Mouse (Mus musculus) mesoderm, embryonic 11.5 days (tissue): ENCODE measurements around the gene Gngt2.
"Not testable (repeated sequence)": the region's sequence is repeated elsewhere in the genome, so short reads cannot be mapped to it uniquely, and the experiment has no call there.

Experiments
- DNase-seq: peaks from one replicate; pipeline ENCODE4 v3.0.0-alpha.2; 2012; ENCODE audit warnings: low read depth, low spot score

Gngt2 gene

GRCm38 (mm10) chr11:95840694-95841497 lies 3.9 kb downstream of the Gngt2 start:
- no peak for DNase-seq

DNA sequence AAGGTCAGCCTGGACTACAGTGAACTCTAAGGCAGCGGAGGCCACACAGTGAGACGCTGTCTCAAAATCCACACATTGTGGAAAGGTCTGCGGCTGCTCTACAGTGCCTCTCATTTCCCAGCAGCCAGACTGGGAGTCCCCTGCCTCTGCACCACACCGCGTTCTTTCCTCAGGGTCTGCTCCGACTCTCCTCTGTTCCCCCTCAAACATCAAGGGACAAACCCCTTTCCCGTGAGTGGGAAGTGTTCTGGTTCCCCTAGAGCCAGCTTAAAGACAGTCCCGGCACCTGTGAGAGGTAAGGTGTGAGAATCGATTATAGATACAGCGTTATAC lies 4.4 kb downstream of the Gngt2 start:
- no peak for DNase-seq

DNA sequence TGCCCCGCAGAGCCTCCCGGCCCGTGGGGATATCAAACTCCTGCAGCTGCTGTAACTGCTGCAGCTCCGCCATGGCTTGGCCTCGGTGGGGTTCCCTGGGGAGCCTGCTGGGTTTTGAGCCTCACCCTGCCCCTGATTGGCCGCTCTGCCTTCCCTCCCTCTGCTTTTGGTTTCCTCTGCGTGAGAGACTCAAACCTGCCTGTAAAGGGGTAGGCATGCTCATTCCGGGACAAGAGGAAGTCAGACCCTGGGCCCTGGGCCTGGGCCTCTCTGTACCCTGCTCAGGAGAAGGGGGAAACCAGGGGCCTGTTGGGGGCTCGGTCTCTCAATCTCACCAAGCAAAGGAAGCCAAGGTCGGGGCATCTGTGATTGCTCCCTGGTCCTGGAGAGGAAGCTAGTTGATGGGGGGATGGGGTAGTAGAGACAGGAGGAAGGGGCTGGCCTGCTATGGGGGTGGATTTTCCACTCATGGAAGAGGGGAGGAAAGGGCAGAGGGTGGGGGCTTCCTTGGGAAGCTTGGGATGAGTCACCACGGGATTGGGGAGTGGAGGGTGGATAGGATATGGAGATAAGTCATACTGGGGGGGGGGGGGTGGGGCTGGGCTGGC lies 5.2 kb downstream of the Gngt2 start, which contains the start of gene Abi3:
TSS of gene Abi3 (minus strand) at position 403 of the 608 bp plus-strand sequence.
- DNase-seq = no peak

GRCm38 (mm10) chr11:95842953-95843352 lies 5.9 kb downstream of the Gngt2 start:
- no peak for DNase-seq

DNA sequence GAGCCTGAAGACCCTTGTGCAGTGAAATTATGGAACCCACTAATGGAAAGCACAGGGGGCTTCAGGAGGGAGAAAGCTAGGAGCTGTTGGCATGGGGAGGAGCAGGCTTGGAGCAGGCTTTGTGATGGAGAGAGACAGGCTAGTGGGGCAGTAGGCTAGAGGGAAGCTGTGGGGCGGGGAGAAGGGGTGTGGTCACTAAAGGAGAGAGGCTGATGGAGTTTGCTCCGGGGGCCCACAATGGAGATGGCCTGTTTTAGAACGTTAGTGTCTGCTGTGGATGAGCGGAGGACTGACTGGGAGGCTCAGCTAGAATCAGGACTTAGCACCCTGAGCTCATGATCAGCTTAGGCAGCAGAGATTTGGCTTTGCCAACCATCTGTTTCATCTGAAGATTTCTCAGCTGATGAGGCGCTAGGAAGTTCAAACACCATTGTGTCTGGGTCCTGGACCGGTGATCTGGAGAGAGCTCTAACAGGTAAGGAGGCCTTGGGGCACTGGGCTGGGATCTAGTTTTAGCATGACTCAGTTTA lies 6.5 kb downstream of the Gngt2 start:
- no peak for DNase-seq

DNA sequence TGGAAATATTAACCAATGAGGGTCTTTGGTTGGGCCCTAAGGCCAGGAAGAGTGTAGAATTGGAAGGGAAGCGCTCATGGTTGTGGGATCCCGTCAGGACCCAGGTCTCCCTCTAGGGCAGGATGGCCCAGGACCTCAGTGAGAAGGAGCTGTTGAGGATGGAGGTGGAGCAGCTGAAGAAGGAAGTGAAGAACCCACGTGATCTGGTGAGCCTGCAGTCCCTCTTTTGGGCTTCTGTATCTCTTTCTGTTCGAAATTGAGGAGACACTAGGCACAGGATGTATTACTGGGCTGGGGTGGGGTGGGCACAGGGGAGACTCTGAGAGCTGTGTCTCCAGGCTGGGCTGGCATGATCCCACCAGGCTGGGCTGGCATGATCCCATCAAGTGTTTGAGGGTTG lies 7.9 kb downstream of the Gngt2 start:
- DNase-seq = no peak

- DNase-seq = no peak
Measured at GRCm38 (mm10) chr11:95850898-95851297, 13.9 kb downstream of the Gngt2 start.

GRCm38 (mm10) chr11:95853684-95854083 lies 16.7 kb downstream of the Gngt2 start:
- DNase-seq = peak; percentile 48

DNA sequence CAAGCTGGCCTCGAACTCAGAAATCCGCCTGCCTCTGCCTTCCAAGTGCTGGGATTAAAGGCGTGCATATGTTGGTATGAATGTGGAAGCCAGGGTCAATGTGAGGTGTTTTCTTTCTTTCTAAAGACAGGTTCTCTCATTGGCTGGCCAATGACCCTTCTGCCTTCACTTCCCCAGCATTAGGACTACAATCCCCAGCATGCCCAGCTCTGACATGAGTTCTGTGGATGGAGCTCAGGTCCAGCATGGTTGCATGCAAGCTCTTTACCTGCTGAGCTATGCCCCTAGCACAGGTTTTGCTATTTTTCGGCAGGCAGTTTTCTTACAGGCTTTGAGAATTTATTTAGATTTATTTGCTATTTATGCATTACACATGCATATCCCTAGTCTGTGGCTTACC lies 20.3 kb downstream of the Gngt2 start:
- DNase-seq = no peak

- DNase-seq = peak; percentile 32
Measured at GRCm38 (mm10) chr11:95857716-95858527, 20.9 kb downstream of the Gngt2 start.

- DNase-seq = peak; percentile 98
Measured at GRCm38 (mm10) chr11:95858528-95859467, 21.8 kb downstream of the Gngt2 start.

DNA sequence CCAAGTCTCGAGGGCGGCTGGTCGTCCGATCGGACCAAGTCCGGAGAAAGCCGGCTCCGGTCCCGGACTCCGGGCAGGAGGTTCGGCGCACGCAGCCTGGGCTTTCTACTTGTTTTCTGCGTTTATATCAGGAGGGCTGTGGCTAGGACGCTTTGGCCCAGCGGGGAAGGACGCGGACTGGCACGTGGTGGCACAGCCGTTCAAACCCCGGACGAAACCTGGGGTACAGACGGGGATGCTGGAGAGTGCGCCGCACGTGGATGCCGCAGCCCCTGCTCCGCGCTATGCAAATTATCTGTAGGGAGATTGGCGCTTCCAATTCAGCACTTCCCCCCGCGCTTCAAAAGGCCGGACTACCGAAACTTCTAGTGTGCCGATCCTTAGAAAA lies 22.4 kb downstream of the Gngt2 start:
- peak; percentile 84 for DNase-seq

GRCm38 (mm10) chr11:95860071-95860490 lies 23.1 kb downstream of the Gngt2 start:
- DNase-seq = peak; percentile 43

DNA sequence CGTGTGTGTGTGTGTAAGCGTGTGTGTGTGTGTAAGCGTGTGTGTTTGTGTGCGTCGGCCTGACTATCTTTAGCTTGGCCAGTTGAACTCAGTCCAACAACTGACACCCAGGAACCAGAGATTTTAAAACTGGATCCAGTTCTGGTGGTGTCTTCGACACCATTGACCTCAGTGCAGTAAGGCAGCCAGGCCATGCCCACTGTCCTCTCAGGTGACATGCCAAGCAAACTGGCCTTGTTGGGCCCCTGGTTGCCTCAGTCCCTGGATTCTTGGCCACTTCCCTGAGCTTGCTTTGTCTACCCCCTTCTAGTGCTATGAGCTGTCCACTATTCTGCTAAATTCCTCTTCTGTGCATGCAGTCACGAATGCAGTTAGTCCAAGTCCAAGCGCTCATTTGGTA lies 24.4 kb downstream of the Gngt2 start:
- DNase-seq = no peak

- no peak for DNase-seq
Measured at GRCm38 (mm10) chr11:95869442-95869841, 32.4 kb downstream of the Gngt2 start.

DNA sequence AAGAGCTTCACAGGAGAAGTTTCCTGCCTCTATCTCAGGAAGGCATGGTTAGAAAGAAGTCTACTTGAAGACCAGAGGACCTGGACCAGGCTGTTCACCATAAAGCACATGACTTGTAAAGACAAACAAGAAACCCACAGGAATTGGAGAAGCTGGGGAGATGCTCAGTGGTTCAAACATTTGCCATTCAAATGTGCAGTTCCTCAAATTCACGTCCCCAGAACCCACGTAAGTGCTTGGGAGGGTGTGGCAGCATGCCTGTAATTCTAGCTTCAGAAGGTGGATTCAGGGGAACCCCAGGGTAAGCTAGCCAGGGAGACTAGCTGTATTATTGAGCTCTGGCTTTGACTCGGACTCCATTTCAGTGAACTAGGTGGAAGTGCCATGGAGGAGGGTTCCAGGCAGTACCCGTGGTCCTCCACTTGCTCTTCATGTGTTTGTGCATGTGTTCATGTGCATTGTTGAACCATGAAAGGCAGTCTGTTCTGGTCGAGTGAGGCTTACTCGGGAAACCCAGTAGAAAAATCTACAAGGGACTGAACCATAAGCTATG lies 33.0 kb downstream of the Gngt2 start:
- no peak for DNase-seq

GRCm38 (mm10) chr11:95875804-95876203 lies 38.8 kb downstream of the Gngt2 start:
- no peak for DNase-seq

DNA sequence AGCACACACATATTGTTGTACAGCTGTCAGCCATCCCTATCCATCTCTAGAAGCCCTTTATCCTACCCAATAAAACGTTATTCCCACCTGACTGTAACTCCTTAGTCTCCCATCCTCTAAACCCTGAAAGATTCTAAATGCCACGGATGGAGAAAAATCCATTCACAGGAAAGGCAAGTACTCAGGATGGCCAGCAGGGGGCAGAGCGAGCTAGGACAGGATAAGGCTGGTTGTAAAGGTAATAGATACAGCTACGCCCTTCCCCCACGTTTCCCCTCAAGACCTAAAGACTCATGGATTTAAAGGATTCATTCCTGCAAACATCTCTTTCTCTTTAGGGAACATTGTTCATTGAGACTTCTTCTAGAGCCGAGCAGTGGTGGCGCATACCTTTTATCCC lies 39.3 kb downstream of the Gngt2 start:
- DNase-seq = peak; percentile 78

DNA sequence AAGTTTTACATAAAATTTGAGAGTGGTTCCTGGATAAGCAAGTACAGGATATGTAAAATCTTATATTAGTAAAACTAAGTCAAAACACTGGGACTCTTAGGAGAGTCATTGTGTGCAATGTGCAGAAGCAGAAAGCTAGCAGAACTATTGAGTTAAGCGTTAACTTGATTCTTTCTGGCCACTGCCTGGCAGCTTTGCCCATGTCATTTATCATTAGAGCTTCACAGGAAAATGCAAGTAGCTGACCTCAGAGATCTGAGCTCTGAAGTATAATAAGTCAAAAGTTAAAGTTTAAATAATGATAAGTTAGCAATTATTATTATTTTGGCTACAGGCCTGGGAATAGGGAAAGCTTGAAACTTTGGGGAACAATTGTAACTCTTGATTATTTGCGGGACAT lies 42.8 kb downstream of the Gngt2 start:
- DNase-seq = not testable (repeated sequence)

DNA sequence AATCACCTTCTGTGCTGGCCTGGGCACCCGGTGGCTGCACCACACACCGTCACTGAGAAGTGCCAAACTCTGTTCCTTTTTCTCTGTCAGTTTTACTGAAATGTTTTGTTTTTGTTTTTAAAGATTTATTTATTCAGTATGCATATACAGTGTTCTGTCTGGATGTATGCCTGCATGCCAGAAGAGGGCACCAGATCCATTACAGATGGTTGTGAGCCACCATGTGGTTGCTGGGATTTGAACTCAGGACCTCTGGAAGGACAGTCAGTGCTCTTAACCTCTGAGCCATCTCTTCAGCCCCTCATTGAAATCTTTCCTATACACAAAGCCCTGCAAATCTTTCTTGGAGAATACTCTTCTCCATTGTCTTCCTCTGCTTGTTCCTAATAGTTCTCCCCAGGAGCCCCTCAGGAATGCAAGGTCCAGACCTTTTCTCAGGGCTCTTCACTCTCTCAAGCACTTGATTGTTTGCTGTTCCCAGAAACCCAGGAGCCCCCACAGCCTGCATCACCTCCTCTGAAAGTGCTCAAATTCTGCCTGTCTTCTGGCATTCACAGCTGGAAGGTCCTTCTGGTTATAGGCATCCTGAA lies 53.5 kb downstream of the Gngt2 start:
- DNase-seq = no peak
